Mouse (Mus musculus) granulocyte monocyte progenitor cell, adult 5-6 weeks (primary cell): ENCODE data around the gene Vmn2r38. TPM values are rescaled to one million over a fixed set of nuclear protein-coding genes. Genes with fewer than 3 reads are reported as not detected.
"Not testable (repeated sequence)": the region's sequence is repeated elsewhere in the genome, so short reads cannot be mapped to it uniquely, and the experiment has no call there.

Experiments used
- ATAC-seq: replicated peaks from 2 replicates; pipeline ENCODE4 v1.8.0; 2016; ENCODE audit warnings: mild to moderate bottlenecking, moderate TSS enrichment, inconsistent platforms; ENCODE audit not compliant: poor library complexity, severe bottlenecking
- total RNA-seq, 2 experiments: library from RNA; stranded (forward) in 1 of 2; stranded (reverse) in 1 of 2; fragments of 200-712, 200-1000 nt in 1 of 2; fragments of >200 nt in 1 of 2; fragmentation: Nextera tagmentation in 1 of 2; gene quantifications; 2 replicates each; pipeline ENCODE4 v1.2.3; 2014 to 2017

Vmn2r38 gene
- total RNA-seq (2014; fragmentation: Nextera tagmentation), result not detected in 2 replicates
- total RNA-seq (2017), result not detected in 2 replicates

- ATAC-seq, result not testable (repeated sequence)
These were observed at the start of gene Vmn2r38 for GRCm38 (mm10) chr7:9097781-9098180. Vmn2r38 (minus strand) TSS chr7:9097881.

DNA sequence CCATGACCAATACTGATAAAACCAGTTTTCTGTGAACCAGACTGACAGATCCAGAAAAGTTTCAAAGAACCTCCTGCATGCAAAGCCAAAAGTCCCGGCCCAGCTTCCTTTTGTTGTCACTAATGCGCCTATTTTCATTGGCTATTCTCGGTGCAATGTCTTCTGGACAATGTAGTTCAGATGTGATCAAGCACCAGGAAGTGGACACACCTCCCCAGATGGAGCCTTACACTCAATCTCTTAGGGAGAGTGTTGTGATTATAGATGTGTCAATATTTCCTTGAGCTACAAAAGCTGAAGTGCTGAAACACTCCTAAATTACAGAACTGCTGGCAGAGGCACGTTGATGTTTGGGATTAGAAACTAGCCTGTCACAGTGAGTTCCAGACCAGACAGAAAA lies 32.3 kb downstream of the Vmn2r38 start:
- not testable (repeated sequence) for ATAC-seq

- ATAC-seq, result not testable (repeated sequence)
These were observed 67.0 kb downstream of the Vmn2r38 start, which contains the start of gene Vmn2r39 for GRCm38 (mm10) chr7:9030698-9031097. Vmn2r39 (minus strand) TSS chr7:9030798.

Other genes starting within 250 kb of the Vmn2r38 start
- not detected in 2 replicates for gene Vmn2r40, start 166.4 kb downstream of the Vmn2r38 start, total RNA-seq (2014; fragmentation: Nextera tagmentation)
- not detected in 2 replicates for gene Vmn2r40, start 166.4 kb downstream of the Vmn2r38 start, total RNA-seq (2017)
- gene Vmn2r39, start 67.1 kb downstream of the Vmn2r38 start, total RNA-seq (2014; fragmentation: Nextera tagmentation), result not detected in 2 replicates
- gene Vmn2r39, start 67.1 kb downstream of the Vmn2r38 start, total RNA-seq (2017), result not detected in 2 replicates
- gene Vmn2r37, start 125.8 kb upstream of the Vmn2r38 start, total RNA-seq (2014; fragmentation: Nextera tagmentation), result not detected in 2 replicates
- gene Vmn2r37, start 125.8 kb upstream of the Vmn2r38 start, total RNA-seq (2017), result not detected in 2 replicates